Comparison of ENCODE assay signal across 8 mouse cellular contexts in genomic region chr16:18696074-18696819, GRCm38 (mm10).
DNase-seq lines count a peak whose midpoint lies in the region; ATAC-seq lines count a peak whose summit lies in the region.

No protein-coding gene starts in this region.

- no peak overlapping the region for H3K9ac ChIP-seq in embryonic facial prominence, embryonic 15.5 days
- H3K9ac ChIP-seq in heart, embryonic 11.5 days (ENCODE audit: low read depth, low read length) = no peak overlapping the region
- H3K9ac ChIP-seq in kidney, embryonic 16.5 days (replicated peaks; ENCODE audit: low read length) = no peak overlapping the region; the same call in 1 of the 2 replicates
- H3K9ac ChIP-seq in stomach, embryonic 15.5 days = no peak overlapping the region

- no peaks in the 10 kb centered on the region for H3K36me3 ChIP-seq in embryonic facial prominence, embryonic 15.5 days
- H3K36me3 ChIP-seq in heart, embryonic 11.5 days (ENCODE audit: control insufficient read depth, insufficient read depth, low read length) = no peaks in the 10 kb centered on the region
- H3K36me3 ChIP-seq in kidney, embryonic 16.5 days (ENCODE audit: insufficient read depth, low read length) = no peaks in the 10 kb centered on the region
- H3K36me3 ChIP-seq in stomach, embryonic 15.5 days = no peaks in the 10 kb centered on the region

- WGBS in embryonic facial prominence, embryonic 15.5 days = 9% methylated on average over 20 of the region's 20 CpGs
- WGBS in heart, embryonic 11.5 days (ENCODE audit: insufficient replicate concordance) = 16% methylated on average over 20 of the region's 20 CpGs
- WGBS in kidney, embryonic 16.5 days = 14% methylated on average over 20 of the region's 20 CpGs
- 10% methylated on average over 20 of the region's 20 CpGs for WGBS in stomach, embryonic 15.5 days

- no peaks in the 10 kb centered on the region for H3K9me3 ChIP-seq in embryonic facial prominence, embryonic 15.5 days (replicated peaks)
- H3K9me3 ChIP-seq in heart, embryonic 11.5 days (replicated peaks; ENCODE audit: control insufficient read depth, low read length) = no peaks in the 10 kb centered on the region
- no peaks in the 10 kb centered on the region for H3K9me3 ChIP-seq in kidney, embryonic 16.5 days (ENCODE audit: low read length)
- no peaks in the 10 kb centered on the region for H3K9me3 ChIP-seq in stomach, embryonic 15.5 days

- peak overlapping the region; percentile 4; the same call in 1 of the 2 replicates for H3K4me3 ChIP-seq in embryonic facial prominence, embryonic 15.5 days (replicated peaks)
- H3K4me3 ChIP-seq in heart, embryonic 11.5 days (ENCODE audit: low read depth, low read length) = no peak overlapping the region
- 0 out of 2 replicates have a peak overlapping the region, but pooled peaks have one; percentile 8 for H3K4me3 ChIP-seq in kidney, embryonic 16.5 days (ENCODE audit: low read length)
- H3K4me3 ChIP-seq in stomach, embryonic 15.5 days (replicated peaks) = no peak overlapping the region

- DNase-seq in 3134 (ENCODE audit: extremely low read depth, insufficient read length, low spot score) (peak; percentile 83), liver (peak; percentile 72)
- DNase-seq in adrenal gland, postnatal 4 days (ENCODE audit: low spot score in 2 of 2) = peak; percentile 83 to 85
- peak; percentile 34 to 50 for DNase-seq in natural killer cell, adult 2 months (ENCODE audit: low spot score in 2 of 2)

- H3K4me1 ChIP-seq in embryonic facial prominence, embryonic 15.5 days = peaks cover 8% of the 10 kb centered on the region
- H3K4me1 ChIP-seq in heart, embryonic 11.5 days (ENCODE audit: control insufficient read depth, insufficient read depth, low read length) = no peaks in the 10 kb centered on the region
- no peaks in the 10 kb centered on the region for H3K4me1 ChIP-seq in kidney, embryonic 16.5 days (ENCODE audit: insufficient read depth, low read length)
- peaks cover 4% of the 10 kb centered on the region; the same call in 1 of the 2 replicates for H3K4me1 ChIP-seq in stomach, embryonic 15.5 days

- 0 out of 2 replicates have a peak overlapping the region, but pooled peaks have one; percentile 44 for H3K27ac ChIP-seq in embryonic facial prominence, embryonic 15.5 days (replicated peaks)
- H3K27ac ChIP-seq in heart, embryonic 11.5 days (ENCODE audit: low read depth, low read length) = no peak overlapping the region
- H3K27ac ChIP-seq in kidney, embryonic 16.5 days (ENCODE audit: low read length) = no peak overlapping the region
- no peak overlapping the region for H3K27ac ChIP-seq in stomach, embryonic 15.5 days

- H3K4me2 ChIP-seq in embryonic facial prominence, embryonic 15.5 days (replicated peaks) = peak overlapping the region; percentile 34
- peak overlapping the region; percentile 41 for H3K4me2 ChIP-seq in heart, embryonic 11.5 days
- peak overlapping the region; percentile 23 for H3K4me2 ChIP-seq in kidney, embryonic 16.5 days (replicated peaks; ENCODE audit: low read depth, low read length)
- peak overlapping the region; percentile 29; the same call in 1 of the 2 replicates for H3K4me2 ChIP-seq in stomach, embryonic 15.5 days

- ATAC-seq in embryonic facial prominence, embryonic 15.5 days (ENCODE audit: insufficient number of reproducible peaks, low FRiP score, low TSS enrichment, low read depth) = peak; percentile 71; the same call in 1 of the 2 replicates
- peak; percentile 72; the same call in 1 of the 2 replicates for ATAC-seq in heart, embryonic 11.5 days (replicated peaks; ENCODE audit: insufficient number of reproducible peaks, low FRiP score, low TSS enrichment)
- ATAC-seq in kidney, embryonic 16.5 days (ENCODE audit: low FRiP score, low TSS enrichment) = peak; percentile 93
- peak; percentile 44; the same call in 1 of the 2 replicates for ATAC-seq in stomach, embryonic 15.5 days (ENCODE audit: insufficient read depth, low FRiP score, low read depth)

- no peaks in the 10 kb centered on the region for H3K27me3 ChIP-seq in embryonic facial prominence, embryonic 15.5 days
- no peaks in the 10 kb centered on the region for H3K27me3 ChIP-seq in heart, embryonic 11.5 days (ENCODE audit: control insufficient read depth, insufficient read depth, low read length)
- H3K27me3 ChIP-seq in kidney, embryonic 16.5 days (ENCODE audit: insufficient read depth, low read length) = no peaks in the 10 kb centered on the region
- H3K27me3 ChIP-seq in stomach, embryonic 15.5 days (replicated peaks) = no peaks in the 10 kb centered on the region

Comparison
In these comparisons a context has a peak if more than half of its experiments do, and no peak if none do; other contexts are left out.
1. H3K4me3 ChIP-seq: peak in embryonic facial prominence, embryonic 15.5 days (single experiment) and kidney, embryonic 16.5 days (single experiment); none in heart, embryonic 11.5 days (single experiment) and stomach, embryonic 15.5 days (single experiment).
2. Peak in every context shown above with its lines, with median percentiles within 50 percentile points of each other: DNase-seq, ATAC-seq and H3K4me2 ChIP-seq.